Mouse (Mus musculus) C2C12 (cell line): ENCODE results near the gene Narfl. TPM values are rescaled to one million over a fixed set of nuclear protein-coding genes. Genes with fewer than 3 reads are reported as not detected.
"Not testable (repeated sequence)": the region's sequence is repeated elsewhere in the genome, so short reads cannot be mapped to it uniquely, and the experiment has no call there.

Experiments used
- H3K27me3 ChIP-seq: one replicate; pipeline ENCODE4 v1.6.1; 2011; ENCODE audit not compliant: control insufficient read depth, insufficient read depth, insufficient read length
- H3K36me3 ChIP-seq: one replicate; pipeline ENCODE4 v1.6.1; 2011; ENCODE audit not compliant: control insufficient read depth, insufficient read depth
- H3K4me3 ChIP-seq: one replicate; pipeline ENCODE4 v1.5.1; 2011; ENCODE audit warnings: mild to moderate bottlenecking, control low read depth; ENCODE audit not compliant: poor library complexity, insufficient read depth, severe bottlenecking
- H3K79me2 ChIP-seq: one replicate; pipeline ENCODE4 v1.6.1; 2011; ENCODE audit not compliant: control insufficient read depth, insufficient read depth
- H3K79me3 ChIP-seq: one replicate; pipeline ENCODE4 v1.6.1; 2011; ENCODE audit warnings: low read depth, control low read depth
- H3ac ChIP-seq: one replicate; pipeline ENCODE3; 2011; ENCODE audit warnings: low read depth; ENCODE audit not compliant: control insufficient read depth, insufficient read length
- CEBPB ChIP-seq: IDR thresholded peaks from one replicate; pipeline ENCODE4 v1.6.1; 2011; ENCODE audit warnings: low read depth, mild to moderate bottlenecking, control low read depth, moderate library complexity
- CTCF ChIP-seq: IDR thresholded peaks from one replicate; pipeline ENCODE4 v1.5.1; 2011; ENCODE audit not compliant: control insufficient read depth, insufficient read depth, insufficient read length
- FOSL1 ChIP-seq: IDR thresholded peaks from one replicate; pipeline ENCODE4 v1.8.0; 2011; ENCODE audit warnings: mild to moderate bottlenecking, low read length; ENCODE audit not compliant: poor library complexity, insufficient read depth, severe bottlenecking
- MAX ChIP-seq: IDR thresholded peaks from one replicate; pipeline ENCODE4 v1.6.1; 2011; ENCODE audit warnings: mild to moderate bottlenecking, control low read depth
- MYOD1 ChIP-seq: IDR thresholded peaks from one replicate; pipeline ENCODE4 v1.6.1; 2011; ENCODE audit warnings: low read depth; ENCODE audit not compliant: control insufficient read depth, insufficient read length
- MYOG ChIP-seq: IDR thresholded peaks from one replicate; pipeline ENCODE4 v1.6.1; 2011; ENCODE audit not compliant: control insufficient read depth, insufficient read length; ENCODE audit errors: extremely low read depth
- USF1 ChIP-seq: IDR thresholded peaks from one replicate; pipeline ENCODE4 v1.6.1; 2011; ENCODE audit warnings: low read depth, mild to moderate bottlenecking, control low read depth, moderate library complexity
- polyA plus RNA-seq: library from polyadenylated mRNA; unstranded; fragments of >200 nt; fragmentation: generic; extraction: Trizol; gene quantifications from one replicate; pipeline ENCODE4 v1.2.1, GENCODE M21; 2012; ENCODE audit warnings: missing spikeins

Gene Narfl
- polyA plus RNA-seq, 1 experiment = 19.3 TPM

- Histone ChIP-seq H3ac (no peak overlapping the region), H3K4me3 (no peak overlapping the region), H3K79me3 (no peaks in the 10 kb centered on the region), H3K36me3 (no peaks in the 10 kb centered on the region), H3K27me3 (peaks cover 20% of the 10 kb centered on the region), H3K79me2 (no peaks in the 10 kb centered on the region)
- TF ChIP-seq MYOG (no peak), MYOD1 (no peak), FOSL1 (no peak), CEBPB (no peak), USF1 (no peak), MAX (no peak), CTCF (no peak)
Observed at GRCm38 (mm10) chr17:25735246-25735645, 38.3 kb upstream of the Narfl start.

GRCm38 (mm10) chr17:25735745-25736144, 37.8 kb upstream of the Narfl start, which contains the start of gene Mslnl:
Gene Mslnl (plus strand): TSS chr17:25736042.
- H3K4me3 ChIP-seq = no peak within 1 kb of the TSS
- TF ChIP-seq MYOD1 (no peak), CEBPB (no peak), MYOG (no peak), CTCF (no peak)
- H3K79me2 ChIP-seq = no peaks in the 10 kb centered on the region
- H3K36me3 ChIP-seq = no peaks in the 10 kb centered on the region
- no peaks in the 10 kb centered on the region for H3K79me3 ChIP-seq
- H3K27me3 ChIP-seq = peaks cover 20% of the 10 kb centered on the region
- H3ac ChIP-seq = no peak within 1 kb of the TSS

- no peaks in the 10 kb centered on the region for H3K79me2 ChIP-seq
- peaks cover 20% of the 10 kb centered on the region for H3K27me3 ChIP-seq
- H3K79me3 ChIP-seq = no peaks in the 10 kb centered on the region
- no peak overlapping the region for H3K4me3 ChIP-seq
- TF ChIP-seq CTCF (no peak), MYOD1 (no peak), MYOG (no peak), FOSL1 (no peak), USF1 (no peak), MAX (no peak)
- H3K36me3 ChIP-seq = no peaks in the 10 kb centered on the region
- H3ac ChIP-seq = no peak overlapping the region
Observed at GRCm38 (mm10) chr17:25738861-25739260, 34.7 kb upstream of the Narfl start.

- not testable (repeated sequence) for H3ac ChIP-seq, H3K36me3 ChIP-seq
Observed at GRCm38 (mm10) chr17:25741471-25741870, 32.1 kb upstream of the Narfl start.

GRCm38 (mm10) chr17:25743831-25744230, 29.7 kb upstream of the Narfl start:
- Histone ChIP-seq H3K4me3 (no peak overlapping the region), H3K79me3 (no peaks in the 10 kb centered on the region), H3K36me3 (no peaks in the 10 kb centered on the region), H3ac (no peak overlapping the region), H3K27me3 (peaks cover 7% of the 10 kb centered on the region), H3K79me2 (no peaks in the 10 kb centered on the region)
- TF ChIP-seq CEBPB (no peak), FOSL1 (no peak), MAX (no peak), MYOG (no peak), MYOD1 (no peak), CTCF (no peak), USF1 (no peak)

More at GRCm38 (mm10) chr17:25741471-25741870, 32.1 kb upstream of the Narfl start:
- H3K79me2 ChIP-seq, H3K79me3 ChIP-seq, H3K4me3 ChIP-seq: not testable (repeated sequence)
- H3K27me3 ChIP-seq = peaks cover 20% of the 10 kb centered on the region

- H3ac ChIP-seq = no peak overlapping the region
- no peak overlapping the region for H3K4me3 ChIP-seq
- no peaks in the 10 kb centered on the region for H3K36me3 ChIP-seq
- H3K79me2 ChIP-seq = no peaks in the 10 kb centered on the region
- no peak for TF ChIP-seq MAX
- no peak for TF ChIP-seq MYOD1
- no peak for TF ChIP-seq CEBPB
- TF ChIP-seq USF1 = no peak
- TF ChIP-seq MYOG = no peak
- no peak for TF ChIP-seq CTCF
- no peak for TF ChIP-seq FOSL1
- peaks cover 2% of the 10 kb centered on the region for H3K27me3 ChIP-seq
- H3K79me3 ChIP-seq = no peaks in the 10 kb centered on the region
Observed at GRCm38 (mm10) chr17:25744311-25744710, 29.3 kb upstream of the Narfl start.
